Mouse (Mus musculus) liver, embryonic 11.5 days (tissue): ENCODE data around the gene Ncapd3. TPM values are rescaled to one million over a fixed set of nuclear protein-coding genes. Genes with fewer than 3 reads are reported as not detected.

Source experiments
- ATAC-seq: fragments of 200-750 bp; cut with Nextera tagmentation; replicated peaks from 2 replicates; pipeline ENCODE4 v1.8.0; 2017; ENCODE audit warnings: moderate number of reproducible peaks, mild to moderate bottlenecking, moderate TSS enrichment, moderate library complexity; ENCODE audit not compliant: low FRiP score
- DNase-seq: peaks from one replicate; pipeline ENCODE4 v3.0.0-alpha.2; 2017; ENCODE audit warnings: low spot score
- H3K27ac ChIP-seq: fragments of 300-500 bp; sonication (generic); 2 replicates; pipeline ENCODE4 v1.5.1; 2014; ENCODE audit warnings: mild to moderate bottlenecking, low read depth, low read length, control low read depth
- H3K27me3 ChIP-seq: fragments of 300-500 bp; sonication (generic); replicated peaks from 2 replicates; pipeline ENCODE4 v1.6.1; 2014; ENCODE audit warnings: low read length, mixed read lengths; ENCODE audit not compliant: control insufficient read depth, insufficient read depth
- H3K36me3 ChIP-seq: fragments of 300-500 bp; sonication (generic); 2 replicates; pipeline ENCODE4 v1.6.1; 2014; ENCODE audit warnings: mild to moderate bottlenecking, low read length, moderate library complexity, mixed read lengths; ENCODE audit not compliant: control insufficient read depth, insufficient read depth
- H3K4me1 ChIP-seq: fragments of 300-500 bp; sonication (generic); replicated peaks from 2 replicates; pipeline ENCODE4 v1.6.1; 2014; ENCODE audit warnings: low read length, mixed read lengths; ENCODE audit not compliant: control insufficient read depth, insufficient read depth
- H3K4me2 ChIP-seq: fragments of 300-500 bp; sonication (generic); 2 replicates; pipeline ENCODE4 v1.6.1; 2014; ENCODE audit warnings: mild to moderate bottlenecking, control low read depth, moderate library complexity
- H3K4me3 ChIP-seq: fragments of 300-500 bp; sonication (generic); 2 replicates; pipeline ENCODE4 v1.5.1; 2014; ENCODE audit warnings: low read depth, low read length, control low read depth
- H3K9ac ChIP-seq: fragments of 300-500 bp; sonication (generic); 2 replicates; pipeline ENCODE4 v1.6.1; 2014; ENCODE audit warnings: low read depth, low read length, control low read depth
- H3K9me3 ChIP-seq: fragments of 300-500 bp; sonication (generic); 2 replicates; pipeline ENCODE4 v1.6.1; 2016; ENCODE audit warnings: low read length, inconsistent platforms, mixed read lengths; ENCODE audit not compliant: control insufficient read depth
- WGBS: fragments of 180-500 bp; shearing (Covaris S2); extraction: QIAGEN DNeasy Blood & Tissue Kit; methylation state at CpG from one replicate; pipeline ENCODE4 v1.1.7; 2014; 5-methylcytosine and 5-hydroxymethylcytosine counted together
- polyA plus RNA-seq: library from polyadenylated mRNA; unstranded; fragments of >200 nt; fragmentation: Nextera tagmentation; extraction: Ambion mirVana; gene quantifications from 2 replicates; pipeline ENCODE4 v1.2.1, GENCODE M21; 2014

Gene Ncapd3
- polyA plus RNA-seq, 1 experiment from 2014 or later: 45.0 TPM

DNA sequence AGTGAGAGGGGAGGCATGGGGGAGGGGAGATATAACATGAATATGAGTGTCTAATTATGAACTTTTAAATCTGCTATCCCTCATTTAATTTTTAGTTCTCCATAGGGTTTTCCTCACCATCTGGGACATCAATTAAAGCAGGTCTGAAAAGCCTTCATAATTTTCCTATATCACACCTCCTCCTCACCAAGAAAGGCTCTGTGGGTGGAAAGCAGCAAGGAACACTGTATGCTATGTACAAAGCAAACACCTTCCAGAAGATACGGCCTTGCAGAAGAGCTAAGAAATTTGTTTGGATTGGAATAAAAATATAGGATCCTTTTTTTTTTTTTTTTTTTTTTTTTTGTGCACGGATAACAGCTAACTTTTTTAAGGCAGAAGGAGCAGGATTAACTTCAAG, 94.0 kb downstream of the Ncapd3 start:
- DNase-seq (no peak), ATAC-seq (no peak)
- H3K27ac ChIP-seq: no peak overlapping the region
- no peak overlapping the region for H3K9ac ChIP-seq
- H3K4me3 ChIP-seq: no peak overlapping the region
- H3K4me2 ChIP-seq: no peak overlapping the region
- no peaks in the 10 kb centered on the region for H3K4me1 ChIP-seq
- WGBS: 81% methylated on average over 2 of the region's 2 CpGs
- no peaks in the 10 kb centered on the region for H3K36me3 ChIP-seq
- H3K27me3 ChIP-seq: no peaks in the 10 kb centered on the region
- no peaks in the 10 kb centered on the region for H3K9me3 ChIP-seq

DNA sequence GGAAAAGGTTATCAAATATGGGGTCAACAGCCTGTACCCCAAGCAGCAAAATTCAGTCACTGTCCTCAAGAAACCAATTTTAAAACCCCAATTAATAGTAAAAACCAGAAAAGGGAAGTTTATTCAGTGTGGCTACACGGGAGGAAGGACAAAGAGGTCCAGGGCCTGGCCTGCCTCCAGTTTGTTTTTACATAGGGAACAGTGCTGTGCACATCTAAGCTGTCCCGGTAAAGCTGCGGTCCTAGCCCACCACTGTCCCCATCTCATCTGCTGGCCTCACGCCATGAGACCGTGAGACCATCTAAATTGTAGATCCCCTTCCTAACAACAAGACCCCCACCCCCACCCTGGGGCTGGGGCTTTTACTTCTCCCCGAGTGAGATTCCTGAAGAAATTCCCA, 95.5 kb downstream of the Ncapd3 start:
- Histone ChIP-seq H3K27ac (no peak overlapping the region), H3K4me3 (no peak overlapping the region), H3K4me1 (no peaks in the 10 kb centered on the region), H3K4me2 (no peak overlapping the region), H3K9me3 (no peaks in the 10 kb centered on the region), H3K9ac (no peak overlapping the region), H3K36me3 (no peaks in the 10 kb centered on the region), H3K27me3 (no peaks in the 10 kb centered on the region)
- DNase-seq: no peak
- WGBS: 64% methylated on average over 6 of the region's 6 CpGs
- no peak for ATAC-seq

DNA sequence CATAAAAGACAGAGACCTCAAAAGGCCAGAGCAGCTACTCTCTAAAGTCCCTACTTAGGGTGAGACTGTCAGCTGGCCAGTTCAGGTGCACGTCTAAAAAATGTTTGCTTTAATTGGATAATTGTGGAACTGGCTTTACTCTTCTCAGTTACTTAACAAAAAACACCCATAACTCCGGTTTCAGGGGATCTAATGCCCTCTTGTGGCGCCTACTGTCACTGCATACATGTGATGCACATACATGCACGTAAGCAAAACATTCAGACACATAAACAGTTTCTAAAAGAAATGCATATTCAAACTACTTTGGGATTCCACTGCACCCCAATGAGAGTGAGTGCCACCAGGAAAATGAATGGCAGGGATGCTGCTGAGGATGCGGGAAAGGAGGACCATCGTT, 96.6 kb downstream of the Ncapd3 start:
- WGBS: 84% methylated on average over 6 of the region's 6 CpGs
- ATAC-seq: no peak

DNA sequence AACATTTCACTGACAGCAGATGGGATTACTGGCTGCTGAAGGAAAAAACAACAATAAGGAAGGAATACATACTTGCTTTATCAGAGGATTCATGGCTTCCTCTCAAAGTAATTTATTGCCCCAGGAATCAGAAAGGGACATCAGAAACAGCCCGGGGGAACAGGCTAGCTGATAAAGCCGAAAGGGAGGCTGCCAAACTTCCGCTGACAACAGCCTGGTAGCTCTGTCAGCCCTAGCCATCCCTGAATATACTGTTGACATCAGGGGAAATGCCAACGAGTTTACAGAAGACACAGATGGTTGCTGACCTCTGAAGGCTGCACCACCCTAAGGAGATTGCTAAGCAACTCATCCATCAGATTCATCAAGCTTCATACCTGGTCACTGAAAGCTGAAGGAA, 98.7 kb downstream of the Ncapd3 start:
- no peaks in the 10 kb centered on the region for H3K9me3 ChIP-seq
- H3K36me3 ChIP-seq: no peaks in the 10 kb centered on the region
- no peak overlapping the region for H3K27ac ChIP-seq
- no peak for DNase-seq
- no peak overlapping the region for H3K4me2 ChIP-seq
- H3K4me3 ChIP-seq: no peak overlapping the region
- no peak for ATAC-seq
- 48% methylated on average over 4 of the region's 4 CpGs for whole genome bisulfite sequencing
- no peaks in the 10 kb centered on the region for H3K4me1 ChIP-seq
- H3K9ac ChIP-seq: no peak overlapping the region
- no peaks in the 10 kb centered on the region for H3K27me3 ChIP-seq

More for the DNA sequence above, 96.6 kb downstream of the Ncapd3 start:
- no peak for DNase-seq
- Histone ChIP-seq H3K27ac (no peak overlapping the region), H3K36me3 (no peaks in the 10 kb centered on the region), H3K9ac (no peak overlapping the region), H3K4me2 (no peak overlapping the region), H3K9me3 (no peaks in the 10 kb centered on the region), H3K4me1 (no peaks in the 10 kb centered on the region), H3K27me3 (no peaks in the 10 kb centered on the region), H3K4me3 (no peak overlapping the region)

DNA sequence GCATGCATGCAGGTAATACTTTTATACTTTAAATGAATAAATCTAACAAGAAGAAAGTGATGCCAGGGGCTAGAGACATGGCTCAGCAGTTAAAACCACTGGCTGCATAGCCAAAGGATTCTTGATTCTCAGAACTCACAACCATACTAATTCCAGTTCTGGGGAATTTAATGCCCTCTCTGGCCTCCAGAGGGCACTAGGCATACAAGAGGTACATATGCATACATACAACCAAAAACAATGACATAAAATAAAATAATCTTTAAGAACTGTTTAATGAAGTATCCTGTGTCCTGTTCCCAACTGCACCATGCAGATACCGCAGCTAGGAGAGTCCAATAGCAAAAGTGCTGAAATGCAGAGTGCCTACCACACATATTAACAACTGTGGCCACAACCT, 104.4 kb downstream of the Ncapd3 start:
- no peak for DNase-seq
- Histone ChIP-seq H3K27ac (no peak overlapping the region), H3K9ac (no peak overlapping the region), H3K4me2 (no peak overlapping the region), H3K9me3 (no peaks in the 10 kb centered on the region), H3K4me1 (no peaks in the 10 kb centered on the region), H3K4me3 (no peak overlapping the region), H3K36me3 (no peaks in the 10 kb centered on the region), H3K27me3 (no peaks in the 10 kb centered on the region)
- ATAC-seq: no peak
- WGBS: 57% methylated on average over 1 of the region's 1 CpGs

DNA sequence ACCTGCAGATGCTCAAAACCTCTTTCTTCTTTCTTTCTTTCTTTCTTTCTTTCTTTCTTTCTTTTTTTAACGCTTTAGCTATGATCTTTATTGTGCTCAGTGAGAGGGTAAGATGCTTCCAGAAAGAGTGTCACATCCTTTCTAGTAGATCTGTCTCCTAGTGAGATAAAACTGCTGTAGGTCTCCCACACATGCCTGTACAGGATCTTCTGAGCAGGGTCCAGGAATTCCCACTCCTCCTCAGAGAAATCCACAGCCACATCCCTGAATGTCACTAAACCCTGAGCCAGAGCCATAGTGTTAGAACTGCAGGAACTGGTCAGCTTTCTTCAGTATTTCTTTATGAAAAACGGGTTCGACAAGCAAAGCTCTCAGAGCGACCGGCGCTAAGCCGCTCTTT, 105.4 kb downstream of the Ncapd3 start:
- no peak overlapping the region for H3K4me3 ChIP-seq
- no peak overlapping the region for H3K9ac ChIP-seq
- no peaks in the 10 kb centered on the region for H3K27me3 ChIP-seq
- no peak overlapping the region for H3K27ac ChIP-seq
- no peaks in the 10 kb centered on the region for H3K9me3 ChIP-seq
- H3K4me2 ChIP-seq: no peak overlapping the region
- 91% methylated on average over 7 of the region's 7 CpGs for WGBS
- no peaks in the 10 kb centered on the region for H3K36me3 ChIP-seq
- H3K4me1 ChIP-seq: no peaks in the 10 kb centered on the region
- ATAC-seq (no peak), DNase-seq (no peak)

DNA sequence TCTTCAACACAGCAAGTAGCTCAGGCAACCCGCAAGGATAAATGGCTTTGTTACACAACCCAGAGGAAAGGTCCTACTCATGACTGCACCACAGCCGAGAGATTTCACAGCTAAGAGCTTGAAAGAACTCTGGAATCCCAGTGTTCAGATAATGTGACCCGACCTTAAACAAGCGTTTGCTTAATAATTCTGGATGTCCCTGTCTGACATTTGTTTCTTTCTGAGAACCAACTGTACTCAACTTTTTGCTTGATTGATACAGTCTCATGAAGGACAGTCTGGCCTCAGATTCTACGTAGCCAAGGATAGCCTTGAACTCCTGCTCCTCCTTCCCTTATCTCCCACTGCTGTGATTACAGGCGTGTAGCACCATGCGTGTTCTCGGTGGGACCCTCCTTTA, 106.7 kb downstream of the Ncapd3 start:
- no peak for DNase-seq
- no peak overlapping the region for H3K27ac ChIP-seq
- H3K36me3 ChIP-seq: no peaks in the 10 kb centered on the region
- no peaks in the 10 kb centered on the region for H3K9me3 ChIP-seq
- H3K4me1 ChIP-seq: no peaks in the 10 kb centered on the region
- H3K4me3 ChIP-seq: no peak overlapping the region
- WGBS: 84% methylated on average over 8 of the region's 8 CpGs
- no peak overlapping the region for H3K4me2 ChIP-seq
- no peak overlapping the region for H3K9ac ChIP-seq
- ATAC-seq: no peak
- H3K27me3 ChIP-seq: no peaks in the 10 kb centered on the region

DNA sequence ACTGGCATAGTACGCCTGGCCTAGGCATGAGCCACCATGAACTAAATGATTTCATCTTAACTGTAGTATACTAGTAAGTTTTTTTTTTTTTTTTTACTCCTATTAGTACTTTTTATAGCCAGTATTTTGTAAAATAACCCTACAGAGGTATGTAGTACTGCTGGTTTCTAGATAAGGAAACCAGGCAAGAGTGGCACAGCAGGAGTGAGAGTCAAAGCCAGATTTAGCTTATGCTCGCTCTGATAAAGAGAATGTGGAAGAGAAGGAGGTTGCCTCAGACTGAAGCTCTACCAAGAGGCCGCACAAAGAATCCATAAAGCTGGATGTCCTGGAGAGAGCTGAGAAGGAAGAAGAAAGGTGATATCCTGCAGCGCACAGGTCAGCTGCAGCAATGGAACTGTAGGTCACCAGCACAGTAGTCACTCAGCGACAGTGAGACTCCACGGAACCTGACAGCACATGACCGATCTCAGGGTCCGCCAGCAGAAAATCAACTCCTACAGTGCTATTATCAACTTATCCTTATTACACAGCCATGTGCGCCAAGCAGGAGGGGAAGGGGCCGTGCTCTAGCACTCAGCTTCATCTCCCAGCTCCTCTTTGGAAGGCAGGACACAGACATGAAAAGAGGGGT, 110.6 kb downstream of the Ncapd3 start:
- ATAC-seq (no peak), DNase-seq (no peak)
- H3K9ac ChIP-seq: no peak overlapping the region
- no peak overlapping the region for H3K4me3 ChIP-seq
- no peak overlapping the region for H3K4me2 ChIP-seq
- no peaks in the 10 kb centered on the region for H3K9me3 ChIP-seq
- H3K4me1 ChIP-seq: no peaks in the 10 kb centered on the region
- no peak overlapping the region for H3K27ac ChIP-seq
- no peaks in the 10 kb centered on the region for H3K27me3 ChIP-seq
- no peaks in the 10 kb centered on the region for H3K36me3 ChIP-seq
- 86% methylated on average over 10 of the region's 10 CpGs for WGBS

DNA sequence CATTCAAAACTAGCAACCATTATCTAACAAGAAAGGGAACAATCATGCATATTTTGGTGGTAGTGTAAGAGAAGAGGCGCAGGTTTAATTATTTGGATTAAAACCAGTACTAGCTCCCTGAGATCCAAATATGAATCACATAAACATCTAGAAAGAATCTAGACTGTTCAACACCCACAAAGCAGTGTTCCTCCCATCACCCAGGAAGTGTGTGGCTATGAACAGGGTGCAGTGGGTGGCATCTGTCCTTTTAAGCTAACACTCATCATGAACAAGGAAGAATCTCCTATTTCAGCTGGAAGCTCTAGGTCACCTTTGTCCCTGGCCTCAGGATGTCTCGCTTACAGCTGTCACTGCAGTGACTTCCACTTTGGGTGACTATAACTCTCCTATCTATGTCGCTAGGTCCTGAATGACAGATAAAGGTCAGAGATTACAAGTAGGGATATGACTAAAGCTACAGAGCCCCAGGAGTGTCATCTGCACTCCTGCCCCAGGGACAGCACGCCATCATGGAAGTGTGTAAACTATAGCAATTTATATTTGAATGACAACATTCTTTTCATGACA, 114.4 kb downstream of the Ncapd3 start:
- Histone ChIP-seq H3K9ac (no peak overlapping the region), H3K27ac (no peak overlapping the region), H3K4me1 (peaks cover 6% of the 10 kb centered on the region), H3K9me3 (no peaks in the 10 kb centered on the region), H3K36me3 (no peaks in the 10 kb centered on the region), H3K27me3 (no peaks in the 10 kb centered on the region), H3K4me3 (no peak overlapping the region), H3K4me2 (no peak overlapping the region)
- 75% methylated on average over 4 of the region's 4 CpGs for WGBS
- DNase-seq: no peak
- ATAC-seq: no peak
